Mouse (Mus musculus) B cell, adult 62 days (primary cell): ENCODE results near the gene Nomo1. TPM values are rescaled to one million over a fixed set of nuclear protein-coding genes. Genes with fewer than 3 reads are reported as not detected.

ENCODE experiments used
- total RNA-seq: library from RNA; stranded (reverse); gene quantifications from 4 replicates; pipeline ENCODE4 v1.2.4, GENCODE M21; 2023

Gene Nomo1
- total RNA-seq, result 43.0 to 50.9 TPM (median 45.5 TPM) in 4 replicates

DNA sequence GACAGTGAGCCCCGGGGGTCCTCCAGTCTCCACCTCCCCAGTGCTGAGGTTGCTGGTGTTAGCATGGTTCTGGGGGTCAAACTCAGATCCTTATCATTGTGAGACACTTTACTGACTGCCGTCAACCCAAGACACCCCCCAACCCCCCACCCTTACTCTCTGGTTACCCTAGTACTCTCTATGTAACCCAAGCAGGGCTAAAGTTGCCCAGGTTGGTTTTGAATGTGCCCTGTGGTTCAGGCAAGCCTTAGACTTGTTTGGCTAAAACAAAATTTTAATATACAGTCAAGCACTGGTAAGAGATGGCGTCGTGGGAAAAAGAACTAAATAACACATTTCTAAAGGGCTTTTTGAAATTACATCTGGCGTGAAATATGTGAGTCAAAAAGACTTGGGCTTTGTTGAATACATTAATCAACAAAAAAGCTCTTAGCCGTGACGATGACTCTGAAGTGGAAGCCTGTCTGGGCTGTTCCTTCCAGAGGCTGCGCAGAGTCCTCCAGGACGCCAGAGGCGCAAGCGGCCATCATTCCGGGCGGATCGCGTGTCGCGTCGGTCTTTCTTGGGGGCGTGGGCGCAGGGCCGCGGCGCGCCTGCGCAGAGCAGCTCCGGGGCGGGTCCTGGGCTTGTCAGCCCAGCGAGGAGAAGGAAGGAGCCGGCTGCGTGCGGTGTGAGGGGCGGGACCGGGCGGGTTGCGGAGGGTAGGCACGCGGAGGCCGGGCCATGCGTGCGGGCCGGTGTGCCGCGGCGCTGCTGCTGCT lies at the start of gene Nomo1:
Nomo1 (plus strand) TSS at position 590 of the 761 bp plus-strand sequence.

GRCm38 (mm10) chr7:46030145-46030488 lies 3.4 kb upstream of the Nomo1 start, which contains the start of gene Abcc6:
Gene Abcc6 (minus strand): TSS chr7:46030302.

DNA sequence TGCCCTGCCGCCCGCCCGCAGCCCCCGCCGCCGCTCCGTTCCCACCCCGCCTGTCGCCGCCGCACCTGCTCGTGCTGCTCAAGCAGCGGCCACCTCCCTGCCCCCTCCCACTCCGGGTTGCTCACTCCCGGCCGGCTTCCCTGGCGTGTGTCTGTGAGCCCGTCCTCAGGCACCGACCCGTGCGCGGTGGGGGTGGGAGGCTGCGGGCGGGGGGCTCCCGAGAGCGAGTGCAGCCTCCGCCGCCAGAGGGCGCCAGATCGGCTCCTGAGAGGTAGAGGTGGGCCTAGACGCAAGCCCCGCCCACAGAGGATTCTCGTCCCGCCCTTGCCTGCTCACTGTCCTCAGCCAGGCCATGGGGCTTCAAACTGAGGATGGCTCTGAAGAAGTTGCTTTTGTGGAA lies 67.1 kb downstream of the Nomo1 start, which contains the start of gene Kcnj11:
Kcnj11 (minus strand) TSS at position 202 of the 400 bp plus-strand sequence.

Other genes with a start within 250 kb of the Nomo1 start
- gene Lmtk3, start 250.0 kb upstream of the Nomo1 start, total RNA-seq, result 0.12 to 0.39 TPM in 2 of 4 replicates, not detected in the others
- 1.4 to 1.9 TPM (median 1.5 TPM) in 3 of 4 replicates, not detected in the other for gene Sult2b1, start 249.0 kb upstream of the Nomo1 start, total RNA-seq
- 132 to 162 TPM (median 146 TPM) in 4 replicates for gene Cyth2, start 219.1 kb upstream of the Nomo1 start, total RNA-seq
- 3.5 to 4.3 TPM (median 3.9 TPM) in 4 replicates for gene Kcnj14, start 208.9 kb upstream of the Nomo1 start, total RNA-seq
- gene Grwd1, start 202.8 kb upstream of the Nomo1 start, total RNA-seq, result 29.3 to 33.0 TPM (median 30.4 TPM) in 4 replicates
- 51.0 to 58.7 TPM (median 51.4 TPM) in 4 replicates for gene Kdelr1, start 160.9 kb upstream of the Nomo1 start, total RNA-seq
- 0.49 to 0.86 TPM (median 0.52 TPM) in 4 replicates for gene Grin2d, start 155.3 kb upstream of the Nomo1 start, total RNA-seq
- gene Syngr4, start 137.0 kb upstream of the Nomo1 start, total RNA-seq, result not detected in 4 replicates
- 7.6 to 13.6 TPM (median 9.5 TPM) in 4 replicates for gene Tmem143, start 136.8 kb upstream of the Nomo1 start, total RNA-seq
- gene Emp3, start 112.3 kb upstream of the Nomo1 start, total RNA-seq, result 201 to 243 TPM (median 228 TPM) in 4 replicates
- gene Ccdc114, start 109.6 kb upstream of the Nomo1 start, total RNA-seq, result 6.3 to 12.1 TPM (median 9.0 TPM) in 4 replicates
- gene Abcc6, start 3.4 kb upstream of the Nomo1 start, total RNA-seq, result not detected in 4 replicates
- gene Kcnj11, start 67.1 kb downstream of the Nomo1 start, total RNA-seq, result not detected in 4 replicates
- 0.09 TPM in 1 of 4 replicates, not detected in the others for gene Abcc8, start 146.3 kb downstream of the Nomo1 start, total RNA-seq
- gene Ush1c, start 204.8 kb downstream of the Nomo1 start, total RNA-seq, result not detected in 4 replicates
- gene Otog, start 207.3 kb downstream of the Nomo1 start, total RNA-seq, result not detected in 4 replicates